Mouse (Mus musculus): ENCODE data around the gene Zfp648.

- TF ChIP-seq CTCF (IDR thresholded peaks at IDR 0.05) (no peak), EP300 (IDR thresholded peaks at IDR 0.05) (no peak)
These were observed 22.8 kb downstream of the Zfp648 start for GRCm38 (mm10) chr1:154223807-154224207.
